Mouse (Mus musculus): Measurements from ENCODE around the gene Tbx2. TPM values are rescaled to one million over a fixed set of nuclear protein-coding genes. Genes with fewer than 3 reads are reported as not detected.

Tbx2 gene
- total and polyA plus RNA-seq, 3 experiments, result 0.01 TPM; not detected in 2

DNA sequence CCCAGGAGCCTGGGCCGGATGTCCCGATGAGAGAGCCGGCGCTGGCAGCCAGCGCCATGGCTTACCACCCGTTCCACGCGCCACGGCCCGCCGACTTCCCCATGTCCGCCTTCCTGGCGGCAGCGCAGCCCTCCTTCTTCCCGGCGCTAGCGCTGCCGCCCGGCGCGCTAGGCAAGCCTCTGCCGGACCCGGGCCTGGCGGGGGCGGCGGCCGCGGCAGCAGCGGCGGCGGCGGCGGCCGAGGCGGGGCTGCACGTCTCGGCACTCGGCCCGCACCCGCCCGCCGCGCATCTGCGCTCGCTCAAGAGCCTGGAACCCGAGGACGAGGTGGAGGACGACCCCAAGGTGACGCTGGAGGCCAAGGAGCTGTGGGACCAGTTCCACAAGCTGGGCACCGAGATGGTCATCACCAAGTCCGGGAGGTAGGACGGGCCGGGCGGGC is 750 bp downstream of the Tbx2 start:
- H3K27ac ChIP-seq (ENCODE audit: control insufficient read depth, low read depth, low read length), result no peak overlapping the region
- no peaks in the 10 kb centered on the region for H3K4me1 ChIP-seq (ENCODE audit: control insufficient read depth in 1 of 2, insufficient read depth in 2 of 2, low read length in 2 of 2)
- H3K79me2 ChIP-seq (ENCODE audit: control insufficient read depth, insufficient read depth, low read length, poor library complexity), result no peaks in the 10 kb centered on the region
- H3K27me3 ChIP-seq (ENCODE audit: control insufficient read depth in 1 of 2, insufficient read depth in 2 of 2, low read length in 2 of 2), result no peaks in the 10 kb centered on the region
- no peaks in the 10 kb centered on the region for H3K9me3 ChIP-seq (replicated peaks; ENCODE audit: insufficient read depth, low read length)
- no peak overlapping the region for H3K9ac ChIP-seq (ENCODE audit: control insufficient read depth, low read depth, low read length, poor library complexity, severe bottlenecking)
- no peak overlapping the region for H3K4me3 ChIP-seq (ENCODE audit: control insufficient read depth in 1 of 2, insufficient read depth in 1 of 2, low read depth in 2 of 2, low read length in 2 of 2)
- TF ChIP-seq BHLHE40 (IDR thresholded peaks at IDR 0.05; ENCODE audit: borderline replicate concordance, low read depth, low read length) (no peak), TBP (IDR thresholded peaks at IDR 0.05; ENCODE audit: low read depth, low read length) (no peak), MYB (IDR thresholded peaks at IDR 0.05; ENCODE audit: low read depth, low read length) (no peak), ELF1 (IDR thresholded peaks at IDR 0.05; ENCODE audit: low read depth, low read length) (no peak), JUND (IDR thresholded peaks at IDR 0.05; ENCODE audit: low read depth, low read length) (no peak), GABPA (IDR thresholded peaks at IDR 0.05; ENCODE audit: low read depth, low read length) (no peak), ZNF384 (IDR thresholded peaks at IDR 0.05; ENCODE audit: low read depth, low read length) (no peak), NRF1 (IDR thresholded peaks at IDR 0.05; ENCODE audit: insufficient read depth, low read depth, low read length, poor library complexity, severe bottlenecking) (no peak), HCFC1 (IDR thresholded peaks at IDR 0.05; ENCODE audit: low read depth, low read length) (no peak), MEF2A (IDR thresholded peaks at IDR 0.05; ENCODE audit: extremely low read depth, insufficient replicate concordance, low read depth, low read length, poor library complexity, severe bottlenecking) (no peak), POLR2AphosphoS5 (IDR thresholded peaks at IDR 0.05; ENCODE audit: borderline replicate concordance, low read depth, low read length) (no peak), ZKSCAN1 (IDR thresholded peaks at IDR 0.05; ENCODE audit: low read depth, low read length) (no peak), ZMIZ1 (IDR thresholded peaks at IDR 0.05; ENCODE audit: low read depth, low read length) (no peak)
- no peaks in the 10 kb centered on the region for H3K36me3 ChIP-seq (ENCODE audit: control insufficient read depth in 1 of 2, insufficient read depth in 2 of 2, low read length in 2 of 2)
- no peak for DNase-seq (ENCODE audit: low read depth, low spot score)

GRCm38 (mm10) chr11:85833761-85834385 is 1.5 kb downstream of the Tbx2 start:
- H3K4me3 ChIP-seq (ENCODE audit: control insufficient read depth in 1 of 2, insufficient read depth in 1 of 2, low read depth in 2 of 2, low read length in 2 of 2), result no peak overlapping the region
- TF ChIP-seq NRF1 (IDR thresholded peaks at IDR 0.05; ENCODE audit: insufficient read depth, low read depth, low read length, poor library complexity, severe bottlenecking) (no peak), POLR2AphosphoS5 (IDR thresholded peaks at IDR 0.05; ENCODE audit: borderline replicate concordance, low read depth, low read length) (no peak), HCFC1 (IDR thresholded peaks at IDR 0.05; ENCODE audit: low read depth, low read length) (no peak), TBP (IDR thresholded peaks at IDR 0.05; ENCODE audit: low read depth, low read length) (no peak), ZKSCAN1 (IDR thresholded peaks at IDR 0.05; ENCODE audit: low read depth, low read length) (no peak)

More at GRCm38 (mm10) chr11:85833761-85834385, 1.5 kb downstream of the Tbx2 start:
- no peaks in the 10 kb centered on the region for H3K4me1 ChIP-seq (ENCODE audit: control insufficient read depth in 1 of 2, insufficient read depth in 2 of 2, low read length in 2 of 2)
- H3K27me3 ChIP-seq (ENCODE audit: control insufficient read depth in 1 of 2, insufficient read depth in 2 of 2, low read length in 2 of 2), result no peaks in the 10 kb centered on the region
- no peaks in the 10 kb centered on the region for H3K9me3 ChIP-seq (replicated peaks; ENCODE audit: insufficient read depth, low read length)
- H3K27ac ChIP-seq (ENCODE audit: control insufficient read depth, low read depth, low read length), result no peak overlapping the region
- H3K9ac ChIP-seq (ENCODE audit: control insufficient read depth, low read depth, low read length, poor library complexity, severe bottlenecking), result no peak overlapping the region
- no peaks in the 10 kb centered on the region for H3K79me2 ChIP-seq (ENCODE audit: control insufficient read depth, insufficient read depth, low read length, poor library complexity)
- no peak for DNase-seq (ENCODE audit: low read depth, low spot score)
- H3K36me3 ChIP-seq (ENCODE audit: control insufficient read depth in 1 of 2, insufficient read depth in 2 of 2, low read length in 2 of 2), result no peaks in the 10 kb centered on the region

Data from MEL (cell line).